Mouse (Mus musculus): Measurements from ENCODE around the gene Msantd3. TPM values are rescaled to one million over a fixed set of nuclear protein-coding genes. Genes with fewer than 3 reads are reported as not detected.

Msantd3 gene
- polyA plus RNA-seq, 1 experiment = 47.3 TPM

DNA sequence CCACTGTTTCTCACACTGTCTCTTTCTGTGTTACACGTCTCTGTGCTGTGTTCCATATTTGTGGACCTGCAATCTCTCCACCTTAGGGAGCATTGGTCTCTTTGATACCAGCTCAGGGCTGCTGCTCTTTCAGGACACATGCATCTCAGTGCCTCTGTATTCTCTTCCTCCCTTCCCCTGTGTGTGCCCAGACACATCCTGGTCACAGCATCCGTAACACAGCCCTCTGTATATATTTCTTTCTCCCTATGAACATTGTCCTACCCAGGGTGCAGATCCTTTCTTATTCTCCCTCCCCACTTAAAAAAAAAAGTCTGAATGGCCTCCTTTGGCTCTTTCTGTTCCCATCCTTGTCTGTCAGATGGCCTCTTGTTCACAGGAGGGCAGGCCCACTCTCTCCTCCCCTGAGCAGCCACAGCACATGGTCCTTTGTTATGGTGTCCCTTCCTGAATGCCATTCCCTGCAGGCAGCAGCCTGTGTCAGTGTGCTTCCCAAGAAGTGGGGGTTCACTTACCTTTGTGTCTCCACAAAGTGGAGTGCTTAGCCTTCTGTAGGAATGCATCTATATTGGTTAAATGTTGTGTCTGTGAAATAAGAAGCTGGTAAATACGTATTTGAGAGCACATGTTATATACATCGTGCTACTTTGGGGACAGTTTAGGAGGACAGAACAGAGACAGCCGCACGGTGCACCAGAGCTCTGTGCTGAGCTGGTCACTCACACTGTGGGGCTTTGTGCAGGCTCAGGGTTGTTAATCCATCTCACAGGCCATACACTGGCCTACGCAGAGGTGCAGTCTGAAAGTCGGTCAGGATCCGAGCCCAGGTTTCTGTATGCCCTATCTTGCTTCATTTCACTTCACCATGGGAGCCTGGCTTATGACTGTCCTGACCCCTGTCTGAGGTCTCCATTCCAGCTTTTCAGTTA, 7.1 kb downstream of the Msantd3 start:
- peaks cover 100% of the 10 kb centered on the region for H3K79me2 ChIP-seq (ENCODE audit: control insufficient read depth, insufficient read depth)
- H3K4me3 ChIP-seq (ENCODE audit: insufficient read depth, poor library complexity, severe bottlenecking) = no peak overlapping the region
- H3ac ChIP-seq (ENCODE audit: control insufficient read depth, insufficient read length, low read depth) = no peak overlapping the region
- peaks cover 84% of the 10 kb centered on the region for H3K79me3 ChIP-seq (ENCODE audit: low read depth)
- no peaks in the 10 kb centered on the region for H3K27me3 ChIP-seq (ENCODE audit: control insufficient read depth, insufficient read depth, insufficient read length)
- TF ChIP-seq FOSL1 (IDR thresholded peaks at IDR 0.05; ENCODE audit: insufficient read depth, low read length, poor library complexity, severe bottlenecking) (no peak), CEBPB (IDR thresholded peaks at IDR 0.05; ENCODE audit: low read depth) (no peak), MYOG (IDR thresholded peaks at IDR 0.05; ENCODE audit: control insufficient read depth, extremely low read depth, insufficient read length) (no peak), MAX (IDR thresholded peaks at IDR 0.05) (no peak), MYOD1 (IDR thresholded peaks at IDR 0.05; ENCODE audit: control insufficient read depth, insufficient read length, low read depth) (no peak), CTCF (IDR thresholded peaks at IDR 0.05; ENCODE audit: control insufficient read depth, insufficient read depth, insufficient read length) (no peak)
- H3K36me3 ChIP-seq (ENCODE audit: control insufficient read depth, insufficient read depth) = peaks cover 3% of the 10 kb centered on the region

GRCm38 (mm10) chr4:48548393-48549045, 8.8 kb downstream of the Msantd3 start:
- no peak for TF ChIP-seq MAX (IDR thresholded peaks at IDR 0.05)
- TF ChIP-seq CEBPB (IDR thresholded peaks at IDR 0.05; ENCODE audit: low read depth) = no peak
- TF ChIP-seq FOSL1 (IDR thresholded peaks at IDR 0.05; ENCODE audit: insufficient read depth, low read length, poor library complexity, severe bottlenecking) = no peak
- H3ac ChIP-seq (ENCODE audit: control insufficient read depth, insufficient read length, low read depth) = no peak overlapping the region
- no peaks in the 10 kb centered on the region for H3K27me3 ChIP-seq (ENCODE audit: control insufficient read depth, insufficient read depth, insufficient read length)
- H3K79me2 ChIP-seq (ENCODE audit: control insufficient read depth, insufficient read depth) = peaks cover 92% of the 10 kb centered on the region
- H3K4me3 ChIP-seq (ENCODE audit: insufficient read depth, poor library complexity, severe bottlenecking) = no peak overlapping the region
- peaks cover 13% of the 10 kb centered on the region for H3K36me3 ChIP-seq (ENCODE audit: control insufficient read depth, insufficient read depth)
- H3K79me3 ChIP-seq (ENCODE audit: low read depth) = peaks cover 71% of the 10 kb centered on the region

GRCm38 (mm10) chr4:48549661-48550060, 9.9 kb downstream of the Msantd3 start:
- H3K27me3 ChIP-seq (ENCODE audit: control insufficient read depth, insufficient read depth, insufficient read length) = no peaks in the 10 kb centered on the region
- peaks cover 18% of the 10 kb centered on the region for H3K36me3 ChIP-seq (ENCODE audit: control insufficient read depth, insufficient read depth)
- peaks cover 66% of the 10 kb centered on the region for H3K79me3 ChIP-seq (ENCODE audit: low read depth)
- TF ChIP-seq CTCF (IDR thresholded peaks at IDR 0.05; ENCODE audit: control insufficient read depth, insufficient read depth, insufficient read length) = no peak
- TF ChIP-seq MYOD1 (IDR thresholded peaks at IDR 0.05; ENCODE audit: control insufficient read depth, insufficient read length, low read depth) = no peak
- TF ChIP-seq FOSL1 (IDR thresholded peaks at IDR 0.05; ENCODE audit: insufficient read depth, low read length, poor library complexity, severe bottlenecking) = no peak
- no peak for TF ChIP-seq MAX (IDR thresholded peaks at IDR 0.05)
- TF ChIP-seq CEBPB (IDR thresholded peaks at IDR 0.05; ENCODE audit: low read depth) = no peak
- TF ChIP-seq MYOG (IDR thresholded peaks at IDR 0.05; ENCODE audit: control insufficient read depth, extremely low read depth, insufficient read length) = no peak
- no peak for TF ChIP-seq USF1 (IDR thresholded peaks at IDR 0.05; ENCODE audit: low read depth)
- H3K79me2 ChIP-seq (ENCODE audit: control insufficient read depth, insufficient read depth) = peaks cover 92% of the 10 kb centered on the region
- no peak overlapping the region for H3K4me3 ChIP-seq (ENCODE audit: insufficient read depth, poor library complexity, severe bottlenecking)
- no peak overlapping the region for H3ac ChIP-seq (ENCODE audit: control insufficient read depth, insufficient read length, low read depth)

DNA sequence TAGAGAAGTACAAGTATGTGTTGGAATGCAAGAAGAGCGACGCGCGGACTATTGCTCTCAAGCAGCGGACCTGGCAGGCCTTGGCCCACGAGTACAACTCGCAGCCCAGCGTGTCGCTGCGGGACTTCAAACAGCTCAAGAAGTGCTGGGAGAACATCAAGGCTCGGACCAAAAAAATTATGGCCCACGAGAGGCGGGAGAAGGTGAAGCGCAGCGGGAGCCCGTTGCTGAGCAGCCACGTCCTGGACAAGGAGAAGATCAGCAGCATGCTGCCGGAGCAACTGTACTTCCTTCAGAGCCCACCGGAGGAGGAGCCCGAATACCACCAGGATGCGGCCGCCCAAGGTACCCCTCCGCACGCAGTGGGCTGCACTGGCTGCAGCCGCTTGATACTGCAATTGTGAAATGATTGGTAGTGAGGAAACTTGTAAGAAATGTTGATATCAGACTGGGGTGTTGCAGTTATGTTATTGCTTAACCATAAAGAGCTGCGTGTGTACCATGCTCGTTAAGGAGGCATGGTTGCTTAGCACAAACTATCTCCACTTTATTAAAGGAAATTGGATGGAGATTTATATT, 12.8 kb downstream of the Msantd3 start:
- Histone ChIP-seq H3K4me3 (ENCODE audit: insufficient read depth, poor library complexity, severe bottlenecking) (no peak overlapping the region), H3K36me3 (ENCODE audit: control insufficient read depth, insufficient read depth) (peaks cover 38% of the 10 kb centered on the region), H3K79me2 (ENCODE audit: control insufficient read depth, insufficient read depth) (peaks cover 90% of the 10 kb centered on the region), H3ac (ENCODE audit: control insufficient read depth, insufficient read length, low read depth) (no peak overlapping the region), H3K79me3 (ENCODE audit: low read depth) (peaks cover 47% of the 10 kb centered on the region), H3K27me3 (ENCODE audit: control insufficient read depth, insufficient read depth, insufficient read length) (no peaks in the 10 kb centered on the region)
- TF ChIP-seq MYOD1 (IDR thresholded peaks at IDR 0.05; ENCODE audit: control insufficient read depth, insufficient read length, low read depth) = no peak
- no peak for TF ChIP-seq FOSL1 (IDR thresholded peaks at IDR 0.05; ENCODE audit: insufficient read depth, low read length, poor library complexity, severe bottlenecking)
- TF ChIP-seq MAX (IDR thresholded peaks at IDR 0.05) = no peak
- no peak for TF ChIP-seq CTCF (IDR thresholded peaks at IDR 0.05; ENCODE audit: control insufficient read depth, insufficient read depth, insufficient read length)
- TF ChIP-seq USF1 (IDR thresholded peaks at IDR 0.05; ENCODE audit: low read depth) = no peak
- no peak for TF ChIP-seq MYOG (IDR thresholded peaks at IDR 0.05; ENCODE audit: control insufficient read depth, extremely low read depth, insufficient read length)
- TF ChIP-seq CEBPB (IDR thresholded peaks at IDR 0.05; ENCODE audit: low read depth) = no peak

DNA sequence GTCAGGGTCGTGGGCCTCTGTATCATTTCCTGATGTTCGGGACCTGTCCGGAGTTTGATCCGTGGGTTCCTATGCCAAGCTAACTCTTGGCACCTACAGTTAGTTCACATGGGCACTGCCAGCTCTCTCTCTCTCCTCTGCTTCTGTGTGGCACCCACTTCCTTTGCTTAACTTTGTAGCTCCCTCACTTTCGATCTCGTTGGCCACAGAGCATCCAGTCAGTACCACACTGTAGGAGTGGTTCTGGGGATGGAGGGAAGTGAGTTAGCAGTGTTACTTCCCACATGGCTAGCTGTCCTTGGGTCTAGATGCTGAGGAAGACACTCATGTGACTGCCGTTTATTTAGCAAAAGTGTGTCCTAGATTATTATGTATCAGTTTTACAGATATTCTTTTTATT, 14.4 kb downstream of the Msantd3 start:
- Histone ChIP-seq H3K36me3 (ENCODE audit: control insufficient read depth, insufficient read depth) (peaks cover 52% of the 10 kb centered on the region), H3K27me3 (ENCODE audit: control insufficient read depth, insufficient read depth, insufficient read length) (no peaks in the 10 kb centered on the region), H3K79me2 (ENCODE audit: control insufficient read depth, insufficient read depth) (peaks cover 87% of the 10 kb centered on the region), H3K4me3 (ENCODE audit: insufficient read depth, poor library complexity, severe bottlenecking) (no peak overlapping the region), H3K79me3 (ENCODE audit: low read depth) (peaks cover 36% of the 10 kb centered on the region), H3ac (ENCODE audit: control insufficient read depth, insufficient read length, low read depth) (no peak overlapping the region)
- TF ChIP-seq CEBPB (IDR thresholded peaks at IDR 0.05; ENCODE audit: low read depth) = no peak
- TF ChIP-seq MAX (IDR thresholded peaks at IDR 0.05) = no peak
- no peak for TF ChIP-seq CTCF (IDR thresholded peaks at IDR 0.05; ENCODE audit: control insufficient read depth, insufficient read depth, insufficient read length)
- TF ChIP-seq MYOG (IDR thresholded peaks at IDR 0.05; ENCODE audit: control insufficient read depth, extremely low read depth, insufficient read length) = no peak
- no peak for TF ChIP-seq MYOD1 (IDR thresholded peaks at IDR 0.05; ENCODE audit: control insufficient read depth, insufficient read length, low read depth)
- TF ChIP-seq FOSL1 (IDR thresholded peaks at IDR 0.05; ENCODE audit: insufficient read depth, low read length, poor library complexity, severe bottlenecking) = no peak
- no peak for TF ChIP-seq USF1 (IDR thresholded peaks at IDR 0.05; ENCODE audit: low read depth)
